Mouse (Mus musculus) E14TG2a.4 (cell line): ENCODE measurements around the gene Rfx8.

ENCODE experiments used
- CTCF ChIP-seq: conservative IDR thresholded peaks from 2 replicates; pipeline ENCODE4 v1.5.1; 2014; ENCODE audit warnings: low read length
- POU5F1 ChIP-seq: IDR thresholded peaks from 2 replicates; pipeline ENCODE4 v1.6.1; 2014; ENCODE audit warnings: low read length, borderline replicate concordance

- TF ChIP-seq CTCF (no peak), POU5F1 (no peak)
These were observed 39.2 kb downstream of the Rfx8 start for GRCm38 (mm10) chr1:39681638-39682037.
